Mouse (Mus musculus): ENCODE results near the gene Hils1.
"Not testable (repeated sequence)": the region's sequence is repeated elsewhere in the genome, so short reads cannot be mapped to it uniquely, and the experiment has no call there.

The Hils1 gene

DNA sequence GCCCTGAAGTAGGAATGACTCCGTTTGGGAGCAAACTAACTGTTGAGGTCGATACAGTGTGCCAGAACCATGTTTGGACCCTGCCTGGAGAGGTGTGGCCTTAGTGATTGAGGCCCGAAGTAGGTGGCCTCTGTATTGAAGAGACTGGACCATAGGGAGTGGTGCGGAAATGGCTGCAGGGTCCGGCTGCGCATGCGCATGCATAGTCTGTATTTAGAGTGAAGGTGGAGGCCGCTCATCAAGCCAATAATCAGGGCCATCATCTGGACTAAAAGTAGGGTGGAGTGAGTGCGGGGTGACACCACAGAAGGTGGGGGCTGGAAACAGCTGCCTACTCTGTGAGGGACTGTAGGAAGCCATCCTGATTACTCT, 9.7 kb upstream of the Hils1 start:
- peak; percentile 45 for DNase-seq

DNA sequence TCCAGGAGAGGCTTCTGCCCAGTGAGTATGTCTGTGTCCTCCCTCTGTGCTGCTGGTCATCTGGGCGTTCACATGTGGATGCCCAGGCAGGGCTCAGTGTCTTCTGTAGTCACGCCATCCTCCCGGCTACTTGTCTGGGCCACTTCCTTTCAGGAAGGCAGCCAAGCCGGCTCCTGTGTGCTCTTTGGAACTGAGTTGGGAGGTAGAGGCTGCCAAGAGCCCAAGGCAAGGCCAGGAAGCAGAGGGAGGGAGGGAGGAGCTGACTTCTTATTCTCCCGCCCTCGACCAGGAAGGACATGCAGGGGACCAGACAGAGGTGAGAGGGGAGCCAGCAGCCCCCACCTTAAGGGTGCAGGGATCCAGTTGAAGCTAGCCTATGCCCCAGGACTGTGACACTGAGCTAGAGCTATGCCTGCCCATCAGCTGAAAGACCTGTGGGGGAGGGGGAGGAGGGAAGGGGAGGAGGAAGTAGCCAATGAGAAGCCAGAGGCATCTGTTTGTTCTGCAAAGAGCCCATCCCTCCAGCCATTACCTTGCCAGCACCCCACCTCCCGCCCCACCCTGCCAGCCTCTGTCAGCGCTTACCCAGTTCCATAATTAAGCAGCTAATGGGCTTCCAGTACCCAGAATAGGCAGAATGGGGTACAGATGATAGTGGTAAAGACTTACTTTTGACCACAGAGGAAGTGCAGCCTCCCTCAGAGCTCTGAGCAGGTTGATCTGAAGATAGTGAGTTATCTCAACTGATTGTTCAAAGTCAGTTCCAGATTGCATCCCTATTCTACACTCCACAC, 9.1 kb upstream of the Hils1 start:
- DNase-seq = peak; percentile 91

DNA sequence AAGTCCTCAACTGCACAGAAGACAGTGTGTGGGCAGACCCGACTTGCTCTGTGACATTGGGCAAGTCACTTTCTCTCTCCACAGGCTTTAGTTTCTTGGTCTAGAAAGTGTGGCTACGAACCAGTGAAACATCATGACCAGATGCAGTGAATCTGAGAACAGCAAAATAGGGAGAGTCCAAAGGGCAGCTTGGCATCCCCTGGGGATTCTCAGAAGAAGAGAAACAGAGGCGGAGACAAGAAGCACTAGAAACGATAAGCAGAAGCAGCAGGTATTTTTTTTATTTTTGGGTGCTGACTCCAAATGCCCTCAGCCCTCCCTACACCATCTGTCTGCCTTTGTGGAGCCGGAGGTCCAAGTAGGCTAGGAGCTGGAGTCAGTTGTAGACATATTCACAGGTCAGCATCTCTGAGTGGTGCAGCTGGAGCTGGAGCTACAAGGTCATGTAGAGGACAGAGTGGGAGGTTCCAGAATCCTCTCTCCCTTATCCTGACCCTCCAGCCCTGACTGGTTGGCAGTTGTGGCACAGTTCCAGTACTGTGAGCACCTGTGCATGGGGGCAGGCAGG, 4.8 kb upstream of the Hils1 start:
- no peak for DNase-seq

DNA sequence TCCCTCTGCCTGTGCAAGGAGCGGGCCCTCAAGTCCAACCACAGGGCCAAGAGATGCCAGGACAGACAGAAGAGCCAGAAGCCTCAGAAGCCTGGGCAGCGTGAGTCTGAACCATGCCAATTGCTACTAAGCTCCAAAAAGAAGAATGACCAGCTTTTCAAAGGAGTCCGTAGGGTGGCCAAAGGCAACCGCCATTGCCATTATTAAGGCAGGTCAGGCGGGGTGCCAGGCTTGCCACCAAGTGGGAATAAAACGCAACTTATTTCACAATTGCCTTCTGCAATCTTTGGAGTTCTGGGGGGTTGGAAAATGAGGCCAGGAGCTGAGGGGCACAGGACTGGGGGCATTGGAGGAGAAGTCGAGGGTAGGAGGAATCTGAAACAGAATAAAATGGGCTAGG, 794 bp downstream of the Hils1 start:
- DNase-seq = no peak

DNA sequence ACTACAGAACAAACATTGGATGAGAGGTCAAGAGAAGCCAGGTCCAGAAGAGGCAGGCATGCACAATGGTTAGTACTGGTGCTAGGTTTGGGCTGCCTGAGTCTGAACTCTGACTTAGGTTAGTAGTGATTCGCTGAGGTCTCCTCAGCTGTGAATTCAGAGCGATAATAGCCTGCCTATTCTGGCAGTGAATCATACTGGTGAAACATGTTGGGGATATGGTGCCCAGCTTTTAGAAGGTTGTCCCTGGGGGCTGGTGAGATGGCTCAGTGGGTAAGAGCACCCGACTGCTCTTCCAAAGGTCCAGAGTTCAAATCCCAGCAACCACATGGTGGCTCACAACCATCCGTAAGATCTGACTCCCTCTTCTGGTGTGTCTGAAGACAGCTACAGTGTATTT, 2.3 kb downstream of the Hils1 start:
- DNase-seq = not testable (repeated sequence)

DNA sequence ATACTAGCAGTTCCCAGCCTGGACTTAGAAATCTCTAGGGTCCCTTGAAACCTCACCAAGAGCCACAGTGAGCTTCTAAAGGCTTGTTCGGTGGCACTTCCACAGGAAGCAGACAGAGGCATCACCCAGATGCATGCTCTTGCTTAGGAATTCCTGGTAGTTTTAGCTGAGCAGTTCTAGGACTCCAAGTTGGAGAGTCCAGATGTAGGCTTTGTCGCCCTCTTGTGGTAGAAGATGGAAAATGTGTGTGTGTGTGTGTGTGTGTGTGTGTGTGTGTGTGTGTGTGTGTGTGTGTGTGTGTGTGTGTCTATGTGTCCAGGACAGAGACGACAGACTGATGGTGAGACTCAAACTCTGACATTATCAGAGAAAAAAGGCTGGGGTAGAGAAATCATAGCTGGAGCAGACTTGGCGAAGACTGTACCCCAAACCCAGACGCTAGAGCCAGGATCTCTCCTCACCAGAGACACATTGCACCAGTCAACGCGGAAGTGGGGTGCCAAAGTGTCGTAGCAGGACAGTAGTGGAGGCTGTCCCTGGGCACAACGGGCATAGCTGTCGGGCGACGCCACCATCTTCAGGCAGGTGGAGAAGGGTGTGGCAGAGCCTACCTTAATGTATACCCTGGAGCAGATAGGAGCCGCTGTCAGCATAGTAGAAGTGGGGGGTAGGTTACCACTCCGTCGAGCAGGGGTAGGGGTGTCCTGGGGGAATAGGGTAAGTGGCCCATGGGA, 3.0 kb downstream of the Hils1 start:
- DNase-seq = peak; percentile 78

DNA sequence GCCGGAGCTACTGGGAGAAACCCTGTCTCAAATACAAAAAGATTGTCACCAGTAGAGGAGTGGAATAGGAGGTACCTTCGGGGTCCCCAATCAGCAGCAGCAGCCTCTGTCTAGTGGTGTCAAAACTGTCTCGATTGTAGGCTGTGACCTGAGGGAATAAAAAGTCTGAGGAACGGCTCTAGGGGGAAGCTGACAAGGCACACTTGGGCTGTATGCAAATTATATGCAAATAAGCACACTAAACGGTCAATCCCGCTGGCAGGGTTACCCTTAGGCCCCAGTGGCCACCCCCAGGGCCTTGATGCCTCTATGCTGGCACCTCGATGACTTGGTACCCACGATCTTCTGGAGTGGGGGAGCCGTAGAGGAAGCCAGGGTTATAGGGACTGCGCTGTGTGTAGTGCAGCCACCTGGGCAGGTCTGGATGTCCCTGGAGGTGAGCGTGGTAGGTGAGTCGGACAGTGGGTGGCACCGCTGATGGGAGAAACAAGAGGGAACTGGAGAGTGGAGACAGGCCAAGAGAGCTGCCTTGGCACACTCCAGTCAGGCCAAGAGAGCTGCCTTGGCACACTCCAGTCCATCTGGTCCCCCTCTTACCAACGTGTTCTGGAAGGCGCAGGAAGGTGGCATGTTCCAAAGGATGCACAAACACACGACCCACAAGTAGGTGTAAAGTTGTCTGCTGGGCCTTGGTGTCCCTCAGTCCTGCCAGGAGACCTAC, 4.7 kb downstream of the Hils1 start:
- no peak for DNase-seq

DNA sequence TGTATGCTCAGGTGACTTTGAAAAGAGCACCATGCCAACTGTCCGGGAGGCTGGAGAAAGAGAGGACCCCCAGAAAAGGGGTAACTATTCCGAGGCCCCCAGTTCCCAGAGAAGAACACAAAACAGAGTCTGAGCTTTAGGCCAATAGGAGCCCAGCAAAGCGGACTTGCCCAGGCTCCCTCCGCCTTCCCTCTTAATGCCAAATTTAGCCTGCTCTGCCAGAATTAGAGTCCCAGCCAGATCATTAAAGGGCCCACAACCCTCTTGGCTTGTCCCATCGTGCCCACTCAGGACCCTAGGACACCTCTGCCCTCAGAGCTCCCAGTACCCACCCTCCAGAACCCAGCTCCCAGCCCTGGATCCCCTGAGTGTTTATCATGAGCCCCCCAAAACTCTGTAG, 5.5 kb downstream of the Hils1 start:
- no peak for DNase-seq

DNA sequence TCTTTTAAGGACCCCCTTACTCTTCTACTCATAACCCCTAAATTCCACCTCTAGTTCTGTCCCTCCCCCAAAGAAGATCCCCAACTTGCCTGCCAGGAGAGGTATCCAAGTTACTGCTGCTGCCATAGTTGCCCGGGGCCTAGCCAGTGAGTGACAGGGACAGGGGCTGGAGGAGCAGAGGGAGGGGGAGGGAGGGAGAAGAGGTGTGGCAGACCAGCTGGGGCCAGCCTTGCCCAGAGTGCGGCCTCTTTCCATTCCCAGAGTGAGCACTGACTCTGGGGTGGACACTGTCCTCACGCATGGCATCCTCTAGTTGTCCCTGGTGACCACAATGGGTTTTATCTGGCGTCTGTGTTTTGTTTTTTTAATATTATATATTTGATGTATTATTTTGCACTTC, 5.9 kb downstream of the Hils1 start:
- no peak for DNase-seq

DNA sequence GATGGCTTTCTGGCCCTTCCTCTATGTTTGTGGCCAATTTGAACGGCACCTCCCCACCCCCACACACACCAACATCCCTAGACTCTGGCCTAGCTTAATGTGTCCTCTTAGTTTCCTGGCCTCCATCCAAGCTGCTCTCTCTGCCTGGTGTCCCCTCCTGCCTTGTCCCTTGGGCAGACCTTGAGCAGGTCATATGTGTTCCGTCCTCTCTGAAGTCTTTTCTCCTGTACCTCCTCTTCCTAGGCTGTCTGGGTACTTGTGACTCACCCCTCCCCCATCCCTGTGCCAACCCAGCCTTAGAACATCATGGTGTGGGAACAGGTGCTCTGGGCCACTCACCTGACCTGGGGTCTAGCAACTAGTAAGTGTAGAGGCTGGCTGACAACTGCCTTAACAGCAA, 7.6 kb downstream of the Hils1 start:
- DNase-seq = no peak

DNA sequence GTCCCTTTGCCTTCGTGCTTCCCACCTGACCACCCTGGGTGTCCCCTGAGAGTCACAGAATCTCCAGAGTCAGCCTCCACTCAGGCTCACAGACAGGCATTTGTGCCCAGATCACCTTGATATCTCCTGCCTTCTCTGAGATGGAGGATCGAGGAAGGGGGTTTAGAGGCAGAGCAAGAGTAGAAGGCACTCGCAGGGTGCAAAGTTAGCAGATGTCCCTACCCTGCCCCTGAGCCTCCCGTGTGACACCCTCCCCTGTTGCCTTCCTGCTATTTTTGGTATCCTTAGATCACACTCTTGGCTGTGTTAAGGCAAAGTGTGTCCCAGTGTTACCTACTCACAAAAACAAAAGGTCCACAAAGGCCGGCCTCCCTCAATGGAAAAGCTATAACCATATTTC, 8.8 kb downstream of the Hils1 start, which contains the start of gene Sgca:
TSS of gene Sgca (minus strand) at position 129 of the 400 bp plus-strand sequence.
- DNase-seq = no peak

DNA sequence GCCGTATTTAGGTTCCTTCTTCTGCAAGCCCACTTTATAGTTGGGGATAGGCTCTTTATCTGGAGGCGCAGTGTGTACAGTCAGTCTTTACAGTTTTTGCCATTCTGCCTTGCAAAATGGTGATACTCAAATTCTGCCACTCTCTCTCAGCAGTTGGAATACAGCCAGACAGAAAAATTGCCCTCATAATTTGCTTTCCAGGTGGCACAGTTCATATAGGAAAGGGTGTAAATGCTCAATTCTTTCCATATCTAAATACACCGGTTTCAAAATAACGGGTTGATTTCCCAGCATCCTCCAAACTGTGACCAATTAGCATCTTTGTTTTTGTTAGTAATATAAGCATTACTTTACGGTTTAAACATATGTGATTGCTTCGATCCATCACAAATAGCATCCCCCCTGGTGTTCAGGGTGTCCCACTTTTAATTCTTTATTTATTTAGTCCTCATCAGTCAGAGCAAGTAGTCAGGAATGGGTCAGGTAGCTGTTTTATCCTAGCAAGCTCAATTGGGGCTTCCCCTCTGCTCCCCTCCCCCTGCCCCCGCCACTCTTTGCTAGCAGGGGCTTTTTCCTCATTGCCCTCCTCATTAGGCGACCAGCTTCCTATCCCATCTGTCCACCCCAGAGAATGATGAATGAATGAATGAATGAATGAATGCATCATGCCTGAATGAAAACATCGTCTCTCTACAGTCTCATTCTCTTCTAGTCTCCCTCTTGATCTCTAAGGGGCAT, 11.0 kb downstream of the Hils1 start:
- DNase-seq = no peak

DNA sequence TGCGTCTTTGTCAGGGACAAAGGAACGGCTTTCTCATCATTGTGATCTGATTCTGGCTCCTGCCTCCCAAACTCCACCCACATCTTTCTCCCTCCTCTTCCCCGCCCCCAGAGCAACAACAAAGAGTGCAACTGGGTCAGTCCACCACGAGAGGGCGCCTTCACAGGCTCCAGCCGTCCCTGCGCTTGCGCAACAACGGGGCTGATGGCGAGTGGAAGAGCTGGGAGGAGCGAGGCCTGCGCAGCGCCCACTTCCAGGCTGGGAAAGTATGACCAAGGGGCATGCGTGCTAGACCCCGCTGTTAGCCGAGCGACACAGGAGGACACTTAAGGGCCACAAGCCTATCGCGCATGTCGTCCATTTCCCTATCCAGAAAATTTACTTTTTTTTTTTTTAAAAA, 11.6 kb downstream of the Hils1 start:
- peak; percentile 95 for DNase-seq

DNA sequence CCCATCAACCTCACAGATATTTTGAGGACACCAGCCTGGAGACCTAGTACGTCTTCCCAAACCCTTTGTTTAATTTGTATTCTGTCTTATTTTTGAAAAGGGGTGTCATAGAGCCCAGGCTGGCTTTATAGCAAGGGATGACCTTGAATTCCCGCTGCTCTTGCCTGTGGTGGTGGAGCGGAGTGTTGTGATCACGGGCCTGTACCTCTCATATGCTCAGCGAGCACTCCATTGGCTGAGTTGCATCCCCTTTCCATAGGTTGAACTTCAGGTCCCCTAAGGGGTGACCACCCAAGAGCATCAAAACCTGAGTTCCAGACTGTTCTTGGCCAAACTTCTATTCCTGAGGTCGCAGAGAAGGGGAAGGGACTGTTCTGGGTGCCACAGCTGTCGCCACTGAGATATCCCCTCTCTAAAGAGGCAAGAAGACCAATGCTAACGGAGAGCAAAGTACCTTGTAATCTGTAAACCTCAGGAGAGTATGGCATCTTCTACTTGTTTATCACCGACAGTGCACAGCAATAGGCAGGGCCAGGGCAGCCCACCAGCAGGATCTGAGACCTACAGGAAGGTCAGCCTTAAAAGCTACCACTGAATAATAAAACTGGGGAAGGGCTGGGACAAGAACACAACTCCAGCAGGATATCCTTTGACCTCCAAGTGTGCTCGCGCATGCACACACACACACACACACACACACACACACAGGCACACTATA, 12.2 kb downstream of the Hils1 start:
- no peak for DNase-seq

DNA sequence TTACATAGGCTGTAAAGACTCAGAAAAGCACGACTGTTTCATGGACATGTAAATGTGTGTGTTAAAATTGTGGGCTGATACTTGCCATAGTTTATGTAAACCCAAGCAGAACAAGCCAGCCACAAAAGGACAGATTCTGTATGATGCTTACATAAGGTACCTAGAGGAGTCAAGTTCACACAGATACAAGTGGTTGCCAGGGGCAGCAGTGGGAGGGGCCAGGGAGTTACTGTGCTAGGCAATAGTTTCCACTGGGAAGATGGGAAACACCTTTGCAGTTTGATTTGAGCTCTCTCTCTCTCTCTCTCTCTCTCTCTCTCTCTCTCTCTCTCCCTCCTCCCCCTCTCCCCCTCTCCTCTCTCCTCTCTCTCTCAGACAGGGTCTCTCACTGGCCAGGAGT, 17.7 kb downstream of the Hils1 start:
- no peak for DNase-seq

DNA sequence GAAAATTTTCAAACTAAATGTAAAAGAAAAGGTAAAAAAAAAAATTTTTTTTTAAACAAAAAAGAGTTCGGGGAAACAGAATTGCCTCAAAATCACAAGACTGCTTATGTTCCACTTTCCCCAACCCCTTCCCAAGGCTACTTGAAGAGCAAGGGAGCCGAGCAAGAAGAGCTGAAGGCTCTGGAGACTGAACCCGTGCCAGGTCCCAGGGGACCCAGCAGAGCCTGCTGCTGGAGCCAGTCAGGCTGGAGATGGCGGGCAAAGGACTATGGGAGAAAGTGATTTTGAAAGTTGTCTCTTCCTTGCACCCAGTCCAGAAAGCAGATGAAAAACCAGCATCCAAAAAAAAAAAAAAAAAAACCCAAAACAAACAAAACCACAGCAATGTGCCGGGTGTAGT, 18.4 kb downstream of the Hils1 start:
- no peak for DNase-seq

DNA sequence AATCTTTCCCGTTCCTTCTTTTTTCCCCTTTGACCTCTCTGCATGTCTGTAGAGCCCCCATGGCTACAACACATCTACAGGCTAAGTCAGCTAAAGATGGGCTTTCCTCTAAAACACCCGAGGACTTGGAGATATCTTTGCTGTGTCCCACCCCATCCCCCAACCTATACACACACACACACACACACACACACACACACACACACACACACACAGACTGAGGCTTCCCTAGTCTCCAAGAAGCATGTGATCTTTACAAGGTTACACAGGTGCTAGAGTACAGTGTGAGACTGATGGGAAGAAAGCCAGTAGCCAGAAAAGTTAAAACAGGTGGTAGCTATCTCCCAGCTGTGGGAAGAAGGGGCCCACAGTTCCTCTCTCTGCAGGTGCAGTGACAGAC, 19.0 kb downstream of the Hils1 start:
- DNase-seq = no peak

DNA sequence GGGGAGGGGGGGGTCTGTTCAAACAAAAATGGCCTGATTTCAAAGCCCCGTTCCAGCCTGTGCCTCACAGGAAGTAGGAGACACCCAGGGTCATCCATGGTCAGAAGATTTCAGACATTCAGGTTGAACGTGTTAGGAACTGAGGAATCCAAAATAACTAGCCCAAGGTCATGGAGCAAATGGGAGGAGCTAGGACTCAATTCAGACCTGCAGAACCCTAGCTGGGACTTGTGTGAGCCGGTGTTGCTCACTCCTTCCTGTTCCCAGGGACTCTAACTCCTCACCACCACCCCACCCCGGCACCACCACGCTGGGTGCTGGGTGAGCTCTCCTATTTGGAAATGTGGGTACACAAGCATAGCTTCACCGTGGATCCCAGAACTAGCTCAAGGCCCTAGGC, 19.9 kb downstream of the Hils1 start:
- DNase-seq = no peak

DNA sequence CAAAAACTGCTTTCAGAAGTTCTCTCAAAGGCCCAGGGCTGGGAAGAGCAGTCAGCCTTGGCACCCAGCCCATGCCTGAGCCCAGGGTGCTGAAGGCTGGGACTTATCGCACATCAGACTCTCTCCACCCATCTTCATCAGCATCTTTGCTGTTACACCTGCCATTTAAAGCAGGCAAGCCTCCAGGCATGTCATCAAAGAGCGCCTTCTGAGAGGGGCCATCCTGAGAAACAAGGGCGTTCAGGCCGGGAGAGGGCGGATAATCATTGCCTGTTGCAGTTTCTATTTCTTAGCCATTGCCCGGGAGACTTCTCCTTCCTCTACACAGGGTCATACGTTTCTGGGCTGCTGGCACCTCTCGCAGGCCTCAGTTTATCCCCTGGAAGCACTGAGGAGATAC, 20.5 kb downstream of the Hils1 start:
- no peak for DNase-seq

DNA sequence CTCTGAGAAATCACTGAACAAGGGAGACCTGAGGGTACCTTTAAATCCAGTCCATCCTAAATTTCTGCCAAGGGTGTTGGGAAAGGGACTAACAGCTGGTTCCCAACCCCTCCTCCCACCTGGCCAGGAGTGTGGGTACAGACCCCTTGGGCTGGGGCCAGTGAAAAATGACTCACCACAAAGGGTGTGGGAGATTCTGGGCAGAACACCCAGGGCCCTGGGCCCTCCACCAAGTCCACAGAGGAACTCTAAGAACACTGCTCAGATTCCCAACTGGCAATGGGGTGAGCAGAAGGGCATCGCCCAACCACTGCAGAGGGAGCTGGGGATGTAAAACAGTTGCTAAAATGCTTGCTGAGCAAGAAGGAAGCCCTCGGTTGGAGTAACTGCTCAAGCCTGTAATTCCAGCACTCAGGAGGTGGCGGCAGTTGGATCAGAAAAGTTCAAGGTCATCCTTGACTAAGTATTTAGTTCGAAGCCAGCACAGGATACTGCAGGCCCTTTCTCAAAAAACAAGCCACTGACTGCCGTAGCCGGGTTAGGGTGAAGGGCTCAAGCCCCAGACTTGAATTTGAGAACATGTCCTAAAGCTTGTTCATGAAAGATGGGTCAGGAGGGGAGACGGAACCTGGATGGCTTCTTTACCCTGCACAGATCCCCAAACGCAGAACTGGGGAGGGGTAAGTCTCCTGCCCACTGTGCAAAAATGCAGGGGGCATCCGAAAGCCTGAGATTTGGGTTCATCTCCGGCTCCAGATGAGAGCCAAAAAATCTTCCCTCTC, 21.6 kb downstream of the Hils1 start:
- no peak for DNase-seq

DNA sequence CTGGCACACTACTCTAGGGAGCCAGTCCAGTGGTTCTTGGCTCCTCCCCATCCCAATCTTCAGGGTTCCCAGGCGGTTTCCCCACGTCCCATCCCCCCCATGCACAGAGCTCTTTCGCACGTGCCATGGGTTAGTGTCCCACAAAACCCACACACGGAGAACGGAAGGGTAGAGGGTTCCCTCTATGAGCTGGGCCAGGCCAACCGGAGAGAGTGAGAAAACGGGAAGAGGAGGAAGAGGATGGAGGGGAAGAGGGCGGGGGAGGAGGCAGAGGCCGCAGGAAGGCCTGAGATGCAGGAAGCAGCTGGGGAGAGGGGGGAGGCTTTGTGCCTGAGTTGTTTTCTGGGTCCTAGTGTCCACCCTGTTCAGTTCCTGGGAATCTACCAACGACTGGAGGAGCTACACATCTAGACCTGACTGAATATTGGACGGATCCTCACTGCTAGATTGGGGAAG, 22.2 kb downstream of the Hils1 start:
- peak; percentile 89 for DNase-seq

Data from kidney, adult 9 months (tissue).